Mouse (Mus musculus) 3T3-L1 (cell line): ENCODE measurements around the gene Vps41.
A peak's percentile ranks its signal among the peaks of the same experiment; 100 is the strongest.

Source experiments
- DNase-seq: peaks from one replicate; pipeline ENCODE4 v3.0.0-alpha.2; 2015; ENCODE audit warnings: low read depth, low spot score

Gene Vps41

DNA sequence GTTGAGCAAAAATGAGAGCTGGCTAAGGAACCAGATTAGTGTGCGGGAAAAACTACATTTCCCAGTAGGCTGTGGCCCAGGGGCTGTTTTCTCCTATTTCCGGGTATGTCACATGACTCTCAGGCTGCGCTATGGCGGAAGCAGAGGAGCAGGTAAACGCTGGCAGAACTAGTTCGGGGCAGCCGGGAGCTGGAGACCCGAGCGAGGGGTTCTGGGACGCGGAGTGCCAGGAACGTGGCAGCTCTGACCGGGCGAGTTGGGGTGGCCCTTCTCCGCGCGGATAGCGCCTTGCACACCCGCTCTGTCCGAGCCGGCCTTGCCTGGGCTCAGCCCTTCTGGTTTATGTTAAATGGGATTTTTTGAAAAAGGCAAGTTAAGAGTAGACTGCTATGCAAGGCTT lies at the start of gene Vps41:
Vps41 (plus strand) TSS at position 102 of the 400 bp plus-strand sequence.
- DNase-seq, result peak; percentile 89

- DNase-seq, result peak; percentile 27
Measured at GRCm38 (mm10) chr13:18698518-18699065, 18.5 kb upstream of the Vps41 start.

DNA sequence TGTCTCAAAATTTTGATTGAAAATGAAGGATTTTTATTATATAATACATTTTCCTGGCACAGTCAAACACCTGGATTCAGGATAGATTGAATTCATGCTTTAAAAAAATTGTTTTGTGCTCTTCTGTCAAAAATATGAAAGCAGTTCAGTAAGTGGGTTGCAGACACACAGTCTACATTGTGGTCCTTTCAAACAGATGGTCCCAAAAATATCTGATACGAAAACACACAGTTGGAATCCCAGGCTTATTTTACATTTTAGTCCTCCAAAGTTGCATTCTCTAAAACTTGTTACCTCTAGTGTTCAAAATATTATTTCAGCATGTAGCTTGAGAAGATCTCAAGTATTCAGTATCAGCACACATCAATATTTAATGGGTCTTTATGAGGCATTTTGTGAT lies 5.4 kb upstream of the Vps41 start:
- no peak for DNase-seq

GRCm38 (mm10) chr13:18716707-18717106 lies 379 bp upstream of the Vps41 start:
- no peak for DNase-seq

- peak; percentile 3 for DNase-seq
Measured at GRCm38 (mm10) chr13:18718461-18718860, 1.4 kb downstream of the Vps41 start.

DNA sequence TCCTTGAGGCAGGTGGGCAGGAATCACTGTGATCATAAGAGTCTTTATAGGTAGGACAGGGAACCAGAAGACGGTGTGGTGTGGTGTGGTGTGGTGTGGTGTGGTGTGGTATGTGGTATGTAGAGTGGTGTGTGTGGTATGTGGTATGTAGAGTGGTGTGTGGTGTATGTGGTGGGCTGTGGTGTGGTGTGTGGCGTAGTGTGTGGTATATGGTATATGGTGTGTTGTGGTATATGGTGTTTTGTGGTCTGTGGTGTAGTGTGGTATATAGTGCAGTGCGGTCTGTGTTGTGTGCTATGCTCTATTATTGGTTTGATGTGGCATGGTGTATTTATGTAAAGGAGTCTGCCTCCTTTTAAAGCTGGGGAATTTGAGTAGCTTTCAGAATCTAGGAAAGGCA lies 13.6 kb downstream of the Vps41 start:
- DNase-seq, result no peak

DNA sequence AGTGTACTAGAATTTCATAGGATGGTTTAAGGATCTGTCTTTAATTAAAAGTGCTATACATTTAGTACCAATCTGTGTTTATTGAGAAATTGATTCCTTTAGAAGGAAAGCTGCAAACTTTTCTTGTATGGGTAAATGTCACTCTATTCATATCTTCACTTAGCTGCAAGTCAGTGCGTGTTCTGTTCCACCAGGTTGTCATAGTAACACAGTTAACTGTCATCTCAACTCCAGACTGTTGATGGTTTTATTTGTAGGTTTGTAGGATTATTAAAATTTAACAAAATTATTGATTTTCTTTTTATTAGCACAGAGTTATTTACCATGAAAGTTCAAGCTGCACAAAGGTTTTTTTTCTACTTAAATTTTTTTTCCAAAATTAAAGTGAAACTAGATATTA lies 19.5 kb downstream of the Vps41 start:
- DNase-seq, result no peak

DNA sequence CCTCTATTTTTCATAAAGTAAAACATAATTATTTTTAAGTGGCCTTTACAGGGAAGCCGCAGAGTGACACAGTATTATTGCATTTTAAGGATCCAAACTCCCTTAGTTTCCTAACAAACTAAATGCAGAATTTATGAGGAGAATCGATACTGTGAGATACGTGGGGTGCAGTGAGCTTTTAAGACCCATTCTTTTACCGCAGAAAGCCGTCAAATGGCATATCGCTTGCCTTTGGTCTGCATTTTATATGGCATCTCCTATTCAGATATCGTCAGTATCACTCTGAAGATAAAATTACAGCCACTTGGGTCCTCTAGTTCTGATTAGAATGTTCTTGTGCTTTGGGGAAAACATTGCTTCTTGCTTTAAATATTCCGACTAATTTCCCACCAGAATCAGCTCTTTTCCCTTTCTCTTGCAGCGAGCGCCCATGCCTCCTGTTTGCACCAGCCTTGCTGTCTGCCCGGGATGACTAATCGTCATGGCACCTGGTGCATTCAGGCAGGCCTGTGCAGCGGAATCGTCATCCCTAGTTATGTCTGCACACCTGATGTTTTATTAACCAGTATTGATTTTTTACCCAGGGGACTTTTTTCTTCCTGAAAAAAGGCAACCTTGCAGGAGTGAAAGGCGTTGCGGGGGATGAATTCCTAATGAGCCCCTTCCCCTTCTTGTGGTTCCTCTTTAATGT lies 26.6 kb downstream of the Vps41 start:
- DNase-seq, result no peak

DNA sequence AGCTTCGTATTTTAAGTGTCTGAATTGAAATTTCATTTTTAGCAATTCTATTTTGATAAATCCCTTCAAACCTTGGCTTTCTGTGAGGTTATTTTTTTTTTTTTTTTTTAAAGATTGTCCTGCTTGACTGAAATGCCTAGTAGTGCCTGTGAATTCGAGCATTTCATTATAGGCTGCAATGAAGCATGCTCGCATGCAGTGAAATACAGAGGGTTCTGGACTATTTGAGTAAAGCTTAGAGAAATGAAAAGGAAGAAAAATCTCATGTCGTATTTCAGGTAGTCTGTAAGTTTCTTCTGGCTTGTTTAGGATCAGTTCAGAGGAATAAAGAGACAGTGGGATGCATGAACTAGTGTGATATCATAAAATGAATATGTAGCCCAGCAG lies 27.2 kb downstream of the Vps41 start:
- DNase-seq, result no peak

- peak; percentile 35 for DNase-seq
Measured at GRCm38 (mm10) chr13:18757958-18758357, 40.9 kb downstream of the Vps41 start.

GRCm38 (mm10) chr13:18759361-18760056 lies 42.4 kb downstream of the Vps41 start:
- DNase-seq, result no peak

DNA sequence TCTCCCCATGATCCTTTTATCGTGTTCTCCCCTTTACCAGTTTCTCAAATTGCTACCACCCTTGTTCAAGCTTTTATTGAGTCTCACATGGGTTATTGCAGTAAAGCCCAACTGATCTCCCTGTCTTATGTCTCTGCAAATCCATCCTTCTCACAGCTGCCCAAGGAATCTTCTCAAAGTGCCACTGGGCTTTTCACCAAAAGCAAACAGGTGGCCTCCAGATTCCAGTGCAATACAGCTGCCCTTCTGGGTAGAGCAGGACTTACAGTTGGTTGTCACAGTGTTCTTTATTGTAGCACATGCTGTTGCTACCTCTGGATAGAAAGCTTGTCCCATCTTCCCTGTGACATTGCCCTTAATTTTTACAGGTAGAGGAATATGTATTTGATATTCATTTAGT lies 44.4 kb downstream of the Vps41 start:
- no peak for DNase-seq

- no peak for DNase-seq
Measured at GRCm38 (mm10) chr13:18767893-18768292, 50.8 kb downstream of the Vps41 start.

- DNase-seq, result no peak
Measured at GRCm38 (mm10) chr13:18768495-18768894, 51.4 kb downstream of the Vps41 start.

DNA sequence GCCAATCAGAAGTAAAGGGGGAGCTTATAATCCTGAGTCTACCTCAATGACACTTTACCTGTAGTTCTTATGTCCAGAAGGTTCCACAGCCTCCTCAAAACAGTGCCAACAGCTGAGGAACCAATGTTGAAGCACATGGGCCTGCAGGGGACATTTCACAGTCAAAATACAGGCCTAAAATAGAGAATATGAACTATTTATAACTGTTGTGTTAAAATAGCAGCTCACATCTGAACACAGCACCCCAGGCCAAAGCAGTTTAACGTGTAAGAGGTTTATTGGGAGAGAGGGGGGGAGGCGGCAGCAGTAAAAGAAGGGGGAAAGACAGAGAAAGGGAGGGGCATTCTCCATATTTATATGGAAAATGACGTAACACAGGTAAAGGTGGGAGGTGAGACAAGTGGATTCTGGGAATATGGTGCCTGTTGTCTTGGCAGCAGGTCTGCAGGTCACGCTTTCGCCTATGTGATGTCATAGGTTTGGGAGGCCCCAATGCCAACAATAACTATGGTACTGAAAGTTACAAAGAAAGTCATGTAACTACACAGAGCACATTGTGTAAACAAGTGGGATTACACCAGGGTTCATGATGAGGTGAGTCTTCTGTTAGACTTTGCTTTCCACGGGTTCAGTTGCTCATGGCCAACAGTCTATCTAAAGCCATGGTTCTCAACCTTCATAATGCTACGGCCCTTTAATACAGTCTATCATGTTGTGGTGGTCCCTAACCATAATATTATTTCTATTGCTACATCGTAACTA lies 56.5 kb downstream of the Vps41 start:
- DNase-seq, result no peak

DNA sequence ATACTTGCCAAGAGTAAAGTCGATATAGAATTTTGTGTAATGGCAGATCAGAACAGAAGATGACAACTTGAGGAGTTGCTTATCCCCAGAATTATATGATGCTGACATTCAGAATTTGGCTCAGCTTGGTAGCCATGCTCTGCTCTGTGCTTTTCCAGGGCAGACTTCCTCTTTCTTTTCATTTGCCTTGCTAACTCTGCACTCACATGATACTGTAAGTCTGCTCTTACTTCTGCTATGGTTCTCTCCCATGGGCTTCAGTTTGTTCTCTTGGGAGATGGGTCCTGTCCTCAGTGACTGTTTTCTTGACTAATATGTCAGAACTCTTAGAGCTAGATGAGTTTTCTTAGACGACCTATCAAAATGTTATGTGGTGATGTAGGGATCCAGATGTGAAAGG lies 64.2 kb downstream of the Vps41 start:
- DNase-seq, result no peak

DNA sequence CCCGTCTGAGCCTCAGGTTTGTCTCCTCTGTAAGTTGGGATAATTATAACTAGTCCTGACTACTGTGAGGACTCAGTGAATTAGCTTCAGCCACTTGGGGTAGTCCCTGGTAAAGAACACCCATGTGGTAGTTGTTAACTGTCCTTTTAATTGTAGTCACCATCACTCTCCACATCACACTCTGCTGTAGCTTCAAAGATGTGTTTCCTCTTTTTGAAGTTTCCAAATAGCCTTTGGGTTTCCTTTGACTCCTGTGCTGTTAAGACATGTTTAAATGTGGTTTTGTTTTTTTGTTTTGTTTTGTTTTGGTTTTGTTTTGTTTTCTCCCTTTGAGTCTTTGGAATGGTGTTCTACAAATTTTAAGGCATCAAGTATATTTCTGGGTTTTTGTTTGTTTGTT lies 68.6 kb downstream of the Vps41 start:
- no peak for DNase-seq

- DNase-seq, result no peak
Measured at GRCm38 (mm10) chr13:18788040-18788439, 71.0 kb downstream of the Vps41 start.

DNA sequence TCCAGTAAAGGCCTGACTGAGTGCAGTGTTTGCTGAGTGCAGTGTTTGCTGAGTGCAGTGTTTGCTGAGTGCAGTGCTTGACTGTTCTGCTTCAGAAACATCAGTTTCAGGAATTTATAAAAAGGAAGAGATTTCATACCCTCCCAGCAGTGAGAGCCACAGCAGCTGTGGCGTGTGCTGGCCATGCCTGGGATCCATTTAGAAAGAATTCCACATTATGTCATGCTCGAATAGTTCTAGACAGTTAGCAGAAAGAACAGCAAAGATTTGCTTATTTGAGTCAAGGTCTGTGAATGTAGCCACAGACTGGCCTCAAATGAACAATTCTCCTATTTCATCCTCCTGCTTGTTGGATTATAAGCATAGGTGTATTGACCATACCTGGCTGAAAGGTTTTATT lies 71.6 kb downstream of the Vps41 start:
- no peak for DNase-seq

DNA sequence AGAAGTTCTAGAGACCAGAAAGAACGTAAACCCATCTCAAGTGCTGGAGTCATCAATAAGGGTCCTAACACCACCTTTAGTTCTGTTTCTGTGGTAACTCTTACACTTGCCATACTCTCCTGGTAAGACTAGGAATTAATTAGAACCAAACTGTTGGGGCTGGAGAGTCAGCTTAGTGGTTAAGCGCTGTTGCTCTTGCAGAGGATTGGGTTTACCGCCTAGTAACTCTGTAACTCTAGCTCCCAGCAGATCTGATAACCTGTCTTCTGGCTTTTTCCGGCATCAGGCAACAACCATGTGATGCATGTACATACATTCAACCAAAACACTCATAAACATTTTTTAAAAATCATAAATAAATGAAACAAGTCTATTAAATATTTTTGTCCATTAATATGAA lies 72.6 kb downstream of the Vps41 start:
- no peak for DNase-seq

- DNase-seq, result no peak
Measured at GRCm38 (mm10) chr13:18790086-18790485, 73.0 kb downstream of the Vps41 start.

GRCm38 (mm10) chr13:18791314-18791713 lies 74.2 kb downstream of the Vps41 start:
- peak; percentile 50 for DNase-seq
